Mouse (Mus musculus): ENCODE measurements around the gene Atp8a2.

DNA sequence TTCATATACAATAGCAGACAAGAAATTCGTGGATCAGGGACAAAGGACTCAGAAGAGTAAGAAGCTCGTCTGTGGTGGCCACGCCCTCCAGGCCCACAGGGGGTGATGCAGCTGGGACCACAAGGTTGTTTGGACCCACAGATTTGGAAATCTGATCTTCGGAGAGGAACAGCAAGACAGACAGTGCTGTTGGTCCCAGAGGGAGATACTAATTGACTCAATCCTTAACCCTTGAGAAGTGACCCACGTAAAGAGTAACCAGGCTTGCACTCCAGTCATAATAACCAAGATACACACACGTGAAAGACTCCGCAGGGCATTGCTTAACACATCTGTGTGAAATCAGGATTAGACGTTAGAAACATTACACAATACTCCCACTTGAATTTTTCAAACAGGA is 605.1 kb downstream of the Atp8a2 start:
- TF ChIP-seq EP300 (IDR thresholded peaks at IDR 0.05; ENCODE audit: insufficient read depth, low read depth, low read length), result no peak
- no peak for TF ChIP-seq POLR2A (IDR thresholded peaks at IDR 0.05; ENCODE audit: insufficient read depth, low read depth, low read length)
